Mouse (Mus musculus) urinary bladder, postnatal 25 days (tissue): ENCODE measurements at regions not wholly inside any gene's neighbourhood (a gene's known extent, or its start where the extent isn't known, plus 50 kb on each side); places are given as distances from the start of the nearest gene placed in this dataset.

Experiments
- DNase-seq: peaks from one replicate; pipeline ENCODE4 v3.0.0; 2022; ENCODE audit warnings: low spot score

DNA sequence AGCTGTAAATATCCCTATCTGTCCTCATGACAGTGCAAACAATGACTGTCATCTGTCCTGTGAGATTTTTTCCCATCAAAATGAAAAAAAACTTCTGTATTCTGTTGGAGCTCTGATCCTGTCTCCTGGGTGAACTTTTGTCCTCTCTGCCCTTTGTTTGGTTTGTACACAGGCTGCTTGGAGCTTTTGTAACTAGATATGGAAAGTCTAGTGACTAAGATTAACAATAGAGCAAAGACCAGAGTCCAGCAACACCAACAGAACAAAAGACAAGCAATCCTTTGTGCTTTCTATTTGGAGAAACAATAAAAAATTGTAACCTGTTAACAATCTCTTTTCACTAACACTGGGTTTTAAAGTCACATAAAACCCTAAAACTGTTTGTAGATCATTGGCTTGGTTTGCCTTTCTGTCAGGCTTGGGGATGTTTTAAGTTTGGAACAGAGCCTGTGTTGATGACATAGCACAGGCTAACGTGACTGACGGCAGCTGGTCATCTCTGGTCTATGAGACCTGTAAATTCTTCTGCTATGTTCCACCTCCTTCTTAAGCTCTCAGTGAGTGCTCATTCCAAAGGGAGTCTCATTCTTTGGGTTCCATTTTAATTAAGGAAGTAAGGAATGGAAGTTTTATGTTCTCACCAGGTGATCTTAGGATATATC lies 219.8 kb downstream of the Gm9733 start:
- no peak for DNase-seq

- DNase-seq = no peak
Observed at GRCm38 (mm10) chr3:15118634-15119356, 213.3 kb downstream of the Gm9733 start.

- DNase-seq = no peak
Observed at GRCm38 (mm10) chr3:15126736-15127135, 205.4 kb downstream of the Gm9733 start.

GRCm38 (mm10) chr3:15128370-15128769 lies 203.7 kb downstream of the Gm9733 start:
- DNase-seq = no peak

DNA sequence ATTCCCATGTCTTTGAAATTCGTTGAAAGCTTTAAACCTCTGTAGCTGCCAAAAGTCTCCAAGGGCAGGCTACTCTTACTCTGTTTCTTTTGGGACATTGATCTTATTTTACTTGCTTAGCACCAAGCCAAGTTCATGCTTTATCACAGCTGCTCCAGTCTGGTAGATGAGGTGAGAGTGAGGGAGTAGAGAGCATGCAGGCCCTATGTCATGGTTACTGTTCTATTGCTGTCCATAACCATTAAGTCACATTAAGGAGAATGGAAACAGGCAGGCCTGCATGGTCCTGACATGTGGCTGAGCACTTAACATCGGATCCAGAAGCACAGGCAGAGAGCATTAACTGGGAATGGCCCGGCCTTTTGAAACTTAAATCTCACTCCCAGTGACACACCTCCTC lies 203.1 kb downstream of the Gm9733 start:
- no peak for DNase-seq

DNA sequence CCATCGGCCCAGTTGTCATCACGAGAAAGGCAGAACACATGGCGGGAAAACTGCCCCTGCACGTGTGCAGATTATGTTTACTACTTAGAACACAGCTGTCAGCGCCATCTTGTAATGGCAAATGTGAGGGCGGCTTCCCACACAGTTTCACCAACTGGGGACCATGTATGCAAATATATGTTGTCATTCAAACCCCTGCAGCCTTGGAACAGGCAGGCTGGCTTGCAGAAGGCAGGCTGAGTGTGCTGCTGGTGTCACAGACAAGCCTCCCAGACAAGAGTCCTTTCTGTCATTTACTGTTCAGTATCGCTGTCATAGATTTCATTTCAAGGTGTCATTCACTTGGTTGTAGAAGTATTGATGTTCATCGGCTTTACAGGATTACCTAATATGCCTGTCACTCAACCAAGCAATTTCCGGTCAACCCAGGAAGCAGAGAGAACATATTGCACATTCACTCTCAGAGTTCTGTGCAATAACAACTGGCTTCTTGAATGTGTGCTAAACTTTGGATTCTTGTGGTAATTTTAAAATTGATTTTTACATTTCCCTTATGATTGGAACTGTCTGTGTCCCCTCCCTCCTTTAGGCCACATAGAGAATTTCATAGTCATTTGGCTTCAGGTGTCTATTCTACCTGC lies 202.3 kb downstream of the Gm9733 start:
- DNase-seq = no peak

DNA sequence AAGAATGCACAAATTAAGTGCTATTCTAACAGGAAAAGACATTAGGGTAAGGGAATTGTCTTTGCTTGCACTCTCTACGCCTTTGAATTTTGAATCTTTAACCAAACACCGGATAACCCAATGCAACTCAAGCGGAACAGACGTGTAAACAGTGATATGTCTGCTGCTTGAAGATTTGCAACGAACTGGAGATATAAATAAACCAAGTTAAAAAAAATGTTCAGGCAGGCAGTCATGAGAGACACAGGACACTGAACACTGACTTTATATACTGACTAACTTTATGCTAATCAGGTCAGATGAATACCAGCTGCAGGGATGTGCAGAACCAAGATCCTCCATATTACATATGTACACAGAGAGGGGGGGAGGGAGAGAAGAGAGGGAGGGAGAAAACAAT lies 200.0 kb downstream of the Gm9733 start:
- DNase-seq = no peak

GRCm38 (mm10) chr3:15139550-15139949 lies 192.6 kb downstream of the Gm9733 start:
- DNase-seq = no peak

DNA sequence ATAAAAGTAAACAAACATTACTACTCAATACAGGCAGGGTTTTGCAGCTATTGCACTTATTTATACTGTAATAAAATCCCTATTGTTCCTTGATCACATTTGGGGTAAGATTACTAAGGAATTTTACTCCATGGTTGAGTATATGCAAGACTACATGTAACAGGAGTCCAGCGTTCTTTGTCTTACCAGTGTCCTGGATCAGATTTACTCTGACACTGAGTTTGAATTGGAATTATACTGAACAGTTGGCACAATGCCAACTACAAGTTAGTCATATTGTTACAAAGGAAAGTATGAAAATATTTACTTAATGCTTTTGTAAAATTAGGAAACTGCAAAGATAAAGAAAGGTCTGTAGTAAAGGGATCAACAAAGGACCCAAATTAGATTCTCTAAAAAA lies 178.4 kb downstream of the Gm9733 start:
- no peak for DNase-seq

DNA sequence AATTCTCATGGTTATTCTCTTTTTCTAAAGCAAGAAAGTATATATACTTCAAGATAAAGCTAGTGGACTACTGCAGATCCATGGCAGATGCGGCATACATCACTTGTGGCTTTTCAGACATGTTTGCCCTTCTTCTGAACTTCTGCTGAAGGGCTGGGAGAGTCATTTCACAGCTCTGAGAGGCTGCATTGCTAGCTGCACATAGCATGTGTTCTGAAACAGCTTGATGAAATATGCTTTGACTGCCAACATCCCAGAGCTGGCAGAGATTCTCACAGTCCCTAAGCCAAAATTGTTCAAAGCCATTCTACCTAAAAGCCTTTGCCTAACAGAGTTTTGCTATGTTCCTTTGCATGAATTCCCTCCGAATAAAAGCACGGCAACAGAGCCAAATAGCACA lies 177.9 kb downstream of the Gm9733 start:
- peak; percentile 3 for DNase-seq

DNA sequence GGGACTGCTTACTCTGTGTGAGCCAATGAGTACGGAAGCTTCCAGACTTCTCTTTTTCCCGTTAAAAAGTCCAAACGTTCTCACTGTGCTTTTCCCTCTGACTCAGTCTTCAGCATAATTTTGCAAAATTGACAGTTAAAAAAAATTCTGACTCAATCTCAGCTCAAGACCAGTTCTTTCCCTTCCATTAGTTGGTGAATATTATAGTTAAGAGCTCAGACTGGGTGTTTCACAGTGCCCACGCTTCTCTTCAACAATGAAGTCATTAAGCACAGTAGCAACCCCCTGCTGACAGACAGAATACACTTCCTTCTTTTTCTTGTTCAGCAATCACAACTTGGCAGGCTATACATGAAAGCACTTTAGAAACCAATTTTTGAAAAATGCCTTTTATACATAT lies 175.4 kb downstream of the Gm9733 start:
- no peak for DNase-seq

GRCm38 (mm10) chr3:15157842-15158241 lies 174.3 kb downstream of the Gm9733 start:
- no peak for DNase-seq

- no peak for DNase-seq
Observed at GRCm38 (mm10) chr3:15158926-15159325, 173.2 kb downstream of the Gm9733 start.

GRCm38 (mm10) chr3:15159965-15160714 lies 172.0 kb downstream of the Gm9733 start:
- DNase-seq = no peak

GRCm38 (mm10) chr3:15175811-15176210 lies 156.3 kb downstream of the Gm9733 start:
- no peak for DNase-seq

DNA sequence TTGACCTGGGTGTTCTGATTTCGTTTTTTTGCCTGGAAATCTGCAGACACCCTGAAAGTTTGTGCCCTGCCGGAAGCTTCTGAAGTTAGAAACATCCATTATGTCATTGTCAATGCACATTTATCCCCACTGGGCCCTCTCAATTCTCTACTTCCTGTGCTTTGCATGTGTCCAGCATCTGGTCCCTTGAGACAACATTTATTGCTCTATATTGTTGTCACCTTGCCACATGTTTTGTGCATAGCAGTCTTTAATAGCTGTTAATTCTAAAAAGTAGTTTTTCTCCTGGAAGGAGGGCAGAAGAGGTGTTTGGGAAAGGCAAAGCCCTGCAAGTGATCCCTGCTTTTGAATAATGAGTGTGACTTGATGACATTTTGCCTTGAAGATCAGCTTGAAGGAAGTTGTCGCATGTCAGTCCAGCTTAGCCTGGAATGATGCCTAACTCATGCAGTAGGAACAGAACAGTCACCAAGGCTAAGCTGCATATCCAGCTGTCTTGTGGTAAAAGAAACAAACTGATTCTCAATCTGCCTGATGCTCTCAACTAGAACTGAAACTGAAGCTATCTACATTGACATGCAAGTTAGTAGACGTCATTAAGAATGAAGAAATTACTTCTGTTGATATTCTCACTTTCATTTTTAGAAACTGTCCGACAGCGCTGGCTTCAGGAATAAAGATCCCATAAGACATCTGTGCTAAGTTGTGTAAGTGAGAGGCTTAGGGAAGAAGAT lies 152.9 kb downstream of the Gm9733 start:
- DNase-seq = no peak

- no peak for DNase-seq
Observed at GRCm38 (mm10) chr3:15181111-15181510, 151.0 kb downstream of the Gm9733 start.

DNA sequence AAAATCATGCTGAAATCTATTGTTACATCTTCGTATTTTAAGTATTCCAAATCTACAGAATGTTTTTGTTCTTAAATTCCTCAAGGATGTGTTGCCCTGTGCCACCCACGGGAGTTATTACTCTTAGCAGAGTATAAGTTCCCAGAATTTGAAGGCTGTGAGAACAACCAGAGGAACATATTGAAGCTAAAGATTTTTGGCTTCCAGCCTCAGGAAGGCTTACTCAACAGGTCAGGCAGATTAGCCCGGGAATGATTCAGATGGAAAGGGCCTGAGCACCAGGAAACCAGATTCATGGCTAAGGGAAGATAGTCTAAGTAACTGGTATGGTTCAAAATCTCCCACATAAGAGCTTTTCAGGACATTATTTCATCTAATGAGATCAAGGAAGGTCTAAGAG lies 145.4 kb downstream of the Gm9733 start:
- DNase-seq = no peak

DNA sequence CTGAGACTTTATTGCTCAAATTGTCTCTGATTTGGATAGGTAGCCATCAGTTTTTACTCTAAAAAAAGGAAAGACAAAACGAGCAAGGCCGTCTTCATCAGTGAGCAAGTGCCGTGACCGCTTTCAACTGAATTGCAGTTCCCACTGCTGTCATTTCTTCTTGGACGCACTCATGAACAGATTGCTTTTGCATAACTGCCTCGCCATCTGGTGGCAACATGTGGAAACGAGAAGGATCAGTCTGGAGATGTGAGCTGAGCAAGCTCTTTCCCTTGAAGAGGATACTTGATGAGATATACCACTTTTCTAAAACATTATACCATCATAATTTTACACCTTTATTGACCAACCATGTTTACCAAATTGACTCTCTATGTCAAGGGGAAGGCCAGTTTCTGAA lies 137.7 kb downstream of the Gm9733 start:
- peak; percentile 55 for DNase-seq

GRCm38 (mm10) chr3:15196101-15196500 lies 136.0 kb downstream of the Gm9733 start:
- DNase-seq = no peak

DNA sequence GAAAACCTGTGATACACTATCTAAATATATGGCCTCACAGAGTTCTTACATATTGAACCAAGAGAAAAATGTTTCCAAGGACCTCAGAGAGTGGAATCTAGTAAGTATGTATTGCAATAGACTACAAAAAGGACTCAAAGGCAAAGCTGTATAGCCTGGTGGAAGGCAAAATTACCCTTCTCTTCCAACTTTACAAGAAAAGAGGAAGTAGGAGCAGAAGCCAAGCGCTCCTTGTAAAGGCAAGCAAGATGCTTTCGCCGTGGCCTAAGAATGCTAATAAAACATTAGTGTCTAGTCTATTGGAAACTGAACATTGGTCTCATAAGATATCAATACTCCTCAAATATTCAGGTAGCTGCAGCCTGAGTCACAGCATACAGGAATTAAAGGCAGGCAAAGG lies 134.0 kb downstream of the Gm9733 start:
- DNase-seq = no peak

- no peak for DNase-seq
Observed at GRCm38 (mm10) chr3:15200309-15200708, 131.8 kb downstream of the Gm9733 start.
